In the genomic region with DNA sequence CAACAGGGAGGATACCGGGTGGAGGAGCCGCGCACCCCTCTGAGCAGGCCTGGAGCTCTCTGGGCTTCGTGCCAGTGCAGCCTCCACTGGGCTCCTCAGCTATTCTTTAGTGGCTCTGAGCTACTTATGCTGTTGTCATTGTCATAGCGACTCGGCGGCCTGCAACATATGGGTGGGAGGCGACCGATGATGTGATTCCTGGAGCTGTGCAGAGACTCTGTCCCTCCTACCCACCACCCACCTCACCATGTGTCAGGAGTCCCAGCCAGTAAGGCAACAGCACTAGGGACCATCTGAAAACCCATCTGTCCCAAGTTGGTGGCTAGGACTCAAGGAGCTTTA, we compare ENCODE assay signal across 8 mouse cellular contexts. TPM values are rescaled to one million over a fixed set of nuclear protein-coding genes. Genes with fewer than 3 reads are reported as not detected.
DNase-seq lines count a peak whose midpoint lies in the region; ATAC-seq lines count a peak whose summit lies in the region.

No protein-coding gene starts in this region.

- H3K36me3 ChIP-seq in limb, embryonic 10.5 days, result no peaks in the 10 kb centered on the region

- H3K4me3 ChIP-seq in limb, embryonic 10.5 days, result no peak overlapping the region

- no peak overlapping the region for H3K27ac ChIP-seq in limb, embryonic 10.5 days

- H3K9me3 ChIP-seq in limb, embryonic 10.5 days (replicated peaks), result no peaks in the 10 kb centered on the region

- peak; percentile 14 for DNase-seq in ovary, postnatal 36 days (ENCODE audit: low spot score)
- DNase-seq in ovary, postnatal 10 days (ENCODE audit: low spot score), result no peak
- DNase-seq in frontal cortex, postnatal 10 days (ENCODE audit: low spot score in 2 of 2), result peak; percentile 75 to 89
- DNase-seq in left cerebral cortex, adult 9 months (ENCODE audit: low spot score in 2 of 2), result peak; percentile 91 to 96
- DNase-seq in retina, postnatal 7 days (ENCODE audit: low read depth, low spot score), result peak; percentile 43
- no peak for DNase-seq in limb, embryonic 10.5 days (ENCODE audit: low spot score)
- DNase-seq in embryo, embryonic 10.5 days (ENCODE audit: low spot score), result no peak

- no peak for ATAC-seq in megakaryocyte, adult 5-6 weeks (ENCODE audit: poor library complexity, severe bottlenecking)

- H3K4me1 ChIP-seq in limb, embryonic 10.5 days, result peaks cover 2% of the 10 kb centered on the region; the same call in 1 of the 2 replicates

- no peaks in the 10 kb centered on the region for H3K27me3 ChIP-seq in limb, embryonic 10.5 days (ENCODE audit: low read depth, poor library complexity, severe bottlenecking)

- WGBS in limb, embryonic 10.5 days, result 93% methylated on average over 9 of the region's 9 CpGs

RNA-seq across cellular contexts. Expression of a gene that starts 16.2 kb away (rescaled TPM):
- 0.19 TPM in 1 of 2 replicates, not detected in the other for polyA plus RNA-seq in limb, embryonic 10.5 days (2016; fragmentation: Nextera tagmentation; extraction: Ambion mirVana)
- 121 and 124 TPM in 2 replicates for total RNA-seq in megakaryocyte, adult 5-6 weeks (2015)
- total RNA-seq in megakaryocyte, adult 5-6 weeks (2017), result 79.0 and 92.1 TPM in 2 replicates

Comparison
In these comparisons a context has a peak if more than half of its experiments do, and no peak if none do; other contexts are left out.
1. DNase-seq: peak in ovary, postnatal 36 days (single experiment), frontal cortex, postnatal 10 days (2 of 2), left cerebral cortex, adult 9 months (2 of 2) and retina, postnatal 7 days (single experiment); none in ovary, postnatal 10 days (single experiment), limb, embryonic 10.5 days (single experiment) and embryo, embryonic 10.5 days (single experiment).